Mouse (Mus musculus): ENCODE measurements around the gene Sp8. TPM values are rescaled to one million over a fixed set of nuclear protein-coding genes. Genes with fewer than 3 reads are reported as not detected.
A peak's percentile ranks its signal among the peaks of the same experiment; 100 is the strongest.

Gene Sp8
- polyA plus RNA-seq (2015; fragmentation: Nextera tagmentation; extraction: Ambion mirVana) = not detected in 2 replicates

- Histone ChIP-seq H3K36me3 (replicated peaks) (no peaks in the 10 kb centered on the region), H3K27me3 (peaks cover 99% of the 10 kb centered on the region), H3K9me3 (replicated peaks) (no peaks in the 10 kb centered on the region), H3K4me2 (peak within 1 kb of the TSS; percentile 70), H3K27ac (replicated peaks) (no peak within 1 kb of the TSS), H3K4me3 (replicated peaks) (peak within 1 kb of the TSS; percentile 39), H3K4me1 (replicated peaks) (peaks cover 11% of the 10 kb centered on the region), H3K9ac (no peak within 1 kb of the TSS)
- 1% methylated on average over 6 of the region's 6 CpGs for WGBS (ENCODE audit: insufficient replicate concordance)
- ATAC-seq (ENCODE audit: insufficient read depth) = no peak
Measured at GRCm38 (mm10) chr12:118846221-118846620, at the start of gene Sp8. Gene Sp8 (plus strand): TSS chr12:118846329.

- ATAC-seq (ENCODE audit: insufficient read depth) = no peak
- no peaks in the 10 kb centered on the region for H3K36me3 ChIP-seq (replicated peaks)
- no peaks in the 10 kb centered on the region for H3K4me1 ChIP-seq (replicated peaks)
- no peak overlapping the region for H3K4me3 ChIP-seq (replicated peaks)
- no peak overlapping the region for H3K27ac ChIP-seq (replicated peaks)
- WGBS (ENCODE audit: insufficient replicate concordance) = 9% methylated on average over 17 of the region's 17 CpGs
- no peak overlapping the region for H3K9ac ChIP-seq
- no peaks in the 10 kb centered on the region for H3K9me3 ChIP-seq (replicated peaks)
- no peak overlapping the region for H3K4me2 ChIP-seq
- peaks cover 5% of the 10 kb centered on the region; the same call in 1 of the 2 replicates for H3K27me3 ChIP-seq
Measured at GRCm38 (mm10) chr12:118811328-118811961, 34.7 kb upstream of the Sp8 start.

- H3K27me3 ChIP-seq = peaks cover 5% of the 10 kb centered on the region; the same call in 1 of the 2 replicates
- H3K9me3 ChIP-seq (replicated peaks) = no peaks in the 10 kb centered on the region
- WGBS (ENCODE audit: insufficient replicate concordance) = 66% methylated on average over 3 of the region's 3 CpGs
- no peak overlapping the region for H3K27ac ChIP-seq (replicated peaks)
- no peaks in the 10 kb centered on the region for H3K4me1 ChIP-seq (replicated peaks)
- H3K4me2 ChIP-seq = no peak overlapping the region
- no peaks in the 10 kb centered on the region for H3K36me3 ChIP-seq (replicated peaks)
- H3K9ac ChIP-seq = no peak overlapping the region
- ATAC-seq (ENCODE audit: insufficient read depth) = no peak
- no peak overlapping the region for H3K4me3 ChIP-seq (replicated peaks)
Measured at GRCm38 (mm10) chr12:118814561-118814960, 31.6 kb upstream of the Sp8 start.

- H3K36me3 ChIP-seq (replicated peaks) = no peaks in the 10 kb centered on the region
- no peak for ATAC-seq (ENCODE audit: insufficient read depth)
- H3K4me3 ChIP-seq (replicated peaks) = no peak overlapping the region
- no peak overlapping the region for H3K4me2 ChIP-seq
- H3K27me3 ChIP-seq = peaks cover 5% of the 10 kb centered on the region; the same call in 1 of the 2 replicates
- H3K9me3 ChIP-seq (replicated peaks) = no peaks in the 10 kb centered on the region
- H3K27ac ChIP-seq (replicated peaks) = no peak overlapping the region
- H3K4me1 ChIP-seq (replicated peaks) = no peaks in the 10 kb centered on the region
- H3K9ac ChIP-seq = no peak overlapping the region
Measured at GRCm38 (mm10) chr12:118816156-118816555, 30.0 kb upstream of the Sp8 start.

GRCm38 (mm10) chr12:118829881-118830280 is 16.2 kb upstream of the Sp8 start:
- H3K9ac ChIP-seq = no peak overlapping the region
- no peak overlapping the region for H3K27ac ChIP-seq (replicated peaks)
- H3K4me2 ChIP-seq = no peak overlapping the region
- H3K36me3 ChIP-seq (replicated peaks) = no peaks in the 10 kb centered on the region
- peaks cover 2% of the 10 kb centered on the region for H3K27me3 ChIP-seq
- H3K4me1 ChIP-seq (replicated peaks) = no peaks in the 10 kb centered on the region
- no peak for ATAC-seq (ENCODE audit: insufficient read depth)
- H3K9me3 ChIP-seq (replicated peaks) = no peaks in the 10 kb centered on the region
- H3K4me3 ChIP-seq (replicated peaks) = no peak overlapping the region
- 55% methylated on average over 6 of the region's 6 CpGs for WGBS (ENCODE audit: insufficient replicate concordance)

GRCm38 (mm10) chr12:118836411-118837341 is 9.5 kb upstream of the Sp8 start:
- H3K27ac ChIP-seq (replicated peaks) = no peak overlapping the region
- H3K9me3 ChIP-seq (replicated peaks) = no peaks in the 10 kb centered on the region
- H3K9ac ChIP-seq = no peak overlapping the region
- no peaks in the 10 kb centered on the region for H3K36me3 ChIP-seq (replicated peaks)
- H3K27me3 ChIP-seq = peaks cover 67% of the 10 kb centered on the region
- H3K4me3 ChIP-seq (replicated peaks) = peak overlapping the region; percentile 51
- WGBS (ENCODE audit: insufficient replicate concordance) = 1% methylated on average over 72 of the region's 72 CpGs
- H3K4me2 ChIP-seq = peak overlapping the region; percentile 62
- no peaks in the 10 kb centered on the region for H3K4me1 ChIP-seq (replicated peaks)
- peak; percentile 60 for ATAC-seq (ENCODE audit: insufficient read depth)

GRCm38 (mm10) chr12:118837361-118837760 is 8.8 kb upstream of the Sp8 start:
- H3K9ac ChIP-seq = no peak overlapping the region
- peaks cover 73% of the 10 kb centered on the region for H3K27me3 ChIP-seq
- peak overlapping the region; percentile 62; the same call in 1 of the 2 replicates for H3K4me2 ChIP-seq
- no peaks in the 10 kb centered on the region for H3K36me3 ChIP-seq (replicated peaks)
- no peak overlapping the region for H3K4me3 ChIP-seq (replicated peaks)
- no peaks in the 10 kb centered on the region for H3K4me1 ChIP-seq (replicated peaks)
- no peak overlapping the region for H3K27ac ChIP-seq (replicated peaks)
- 3% methylated on average over 11 of the region's 11 CpGs for WGBS (ENCODE audit: insufficient replicate concordance)
- H3K9me3 ChIP-seq (replicated peaks) = no peaks in the 10 kb centered on the region
- ATAC-seq (ENCODE audit: insufficient read depth) = no peak

- no peaks in the 10 kb centered on the region for H3K36me3 ChIP-seq (replicated peaks)
- H3K27me3 ChIP-seq = peaks cover 82% of the 10 kb centered on the region
- H3K4me2 ChIP-seq = no peak overlapping the region
- no peaks in the 10 kb centered on the region for H3K4me1 ChIP-seq (replicated peaks)
- H3K4me3 ChIP-seq (replicated peaks) = no peak overlapping the region
- H3K9me3 ChIP-seq (replicated peaks) = no peaks in the 10 kb centered on the region
- H3K9ac ChIP-seq = no peak overlapping the region
- no peak for ATAC-seq (ENCODE audit: insufficient read depth)
- no peak overlapping the region for H3K27ac ChIP-seq (replicated peaks)
- 5% methylated on average over 2 of the region's 2 CpGs for WGBS (ENCODE audit: insufficient replicate concordance)
Measured at GRCm38 (mm10) chr12:118838260-118838659, 7.9 kb upstream of the Sp8 start.

GRCm38 (mm10) chr12:118839398-118839797 is 6.7 kb upstream of the Sp8 start:
- ATAC-seq (ENCODE audit: insufficient read depth) = no peak
- no peaks in the 10 kb centered on the region for H3K4me1 ChIP-seq (replicated peaks)
- H3K9ac ChIP-seq = no peak overlapping the region
- H3K4me2 ChIP-seq = no peak overlapping the region
- H3K9me3 ChIP-seq (replicated peaks) = no peaks in the 10 kb centered on the region
- no peak overlapping the region for H3K4me3 ChIP-seq (replicated peaks)
- H3K27me3 ChIP-seq = peaks cover 94% of the 10 kb centered on the region
- WGBS (ENCODE audit: insufficient replicate concordance) = 6% methylated on average over 5 of the region's 5 CpGs
- no peaks in the 10 kb centered on the region for H3K36me3 ChIP-seq (replicated peaks)
- H3K27ac ChIP-seq (replicated peaks) = no peak overlapping the region

- no peaks in the 10 kb centered on the region for H3K36me3 ChIP-seq (replicated peaks)
- H3K4me1 ChIP-seq (replicated peaks) = no peaks in the 10 kb centered on the region
- WGBS (ENCODE audit: insufficient replicate concordance) = 2% methylated on average over 15 of the region's 15 CpGs
- H3K4me2 ChIP-seq = no peak overlapping the region
- no peak for ATAC-seq (ENCODE audit: insufficient read depth)
- H3K27ac ChIP-seq (replicated peaks) = no peak overlapping the region
- no peak overlapping the region for H3K4me3 ChIP-seq (replicated peaks)
- H3K9ac ChIP-seq = no peak overlapping the region
- peaks cover 97% of the 10 kb centered on the region for H3K27me3 ChIP-seq
- H3K9me3 ChIP-seq (replicated peaks) = no peaks in the 10 kb centered on the region
Measured at GRCm38 (mm10) chr12:118840301-118840700, 5.8 kb upstream of the Sp8 start.

- H3K9ac ChIP-seq = no peak overlapping the region
- ATAC-seq (ENCODE audit: insufficient read depth) = no peak
- no peak overlapping the region for H3K4me3 ChIP-seq (replicated peaks)
- no peaks in the 10 kb centered on the region for H3K36me3 ChIP-seq (replicated peaks)
- H3K4me1 ChIP-seq (replicated peaks) = no peaks in the 10 kb centered on the region
- H3K9me3 ChIP-seq (replicated peaks) = no peaks in the 10 kb centered on the region
- H3K4me2 ChIP-seq = no peak overlapping the region
- 5% methylated on average over 12 of the region's 12 CpGs for WGBS (ENCODE audit: insufficient replicate concordance)
- H3K27ac ChIP-seq (replicated peaks) = no peak overlapping the region
- H3K27me3 ChIP-seq = peaks cover 99% of the 10 kb centered on the region
Measured at GRCm38 (mm10) chr12:118840861-118841260, 5.3 kb upstream of the Sp8 start.
